Mouse (Mus musculus) left cerebral cortex, adult 11 months (tissue): ENCODE results near the gene Tsc22d4.
A peak's percentile ranks its signal among the peaks of the same experiment; 100 is the strongest.
"Not testable (repeated sequence)": the region's sequence is repeated elsewhere in the genome, so short reads cannot be mapped to it uniquely, and the experiment has no call there.

Experiments used
- DNase-seq: peaks from one replicate; pipeline ENCODE4 v3.0.0; 2022; ENCODE audit warnings: low spot score

The Tsc22d4 gene

DNA sequence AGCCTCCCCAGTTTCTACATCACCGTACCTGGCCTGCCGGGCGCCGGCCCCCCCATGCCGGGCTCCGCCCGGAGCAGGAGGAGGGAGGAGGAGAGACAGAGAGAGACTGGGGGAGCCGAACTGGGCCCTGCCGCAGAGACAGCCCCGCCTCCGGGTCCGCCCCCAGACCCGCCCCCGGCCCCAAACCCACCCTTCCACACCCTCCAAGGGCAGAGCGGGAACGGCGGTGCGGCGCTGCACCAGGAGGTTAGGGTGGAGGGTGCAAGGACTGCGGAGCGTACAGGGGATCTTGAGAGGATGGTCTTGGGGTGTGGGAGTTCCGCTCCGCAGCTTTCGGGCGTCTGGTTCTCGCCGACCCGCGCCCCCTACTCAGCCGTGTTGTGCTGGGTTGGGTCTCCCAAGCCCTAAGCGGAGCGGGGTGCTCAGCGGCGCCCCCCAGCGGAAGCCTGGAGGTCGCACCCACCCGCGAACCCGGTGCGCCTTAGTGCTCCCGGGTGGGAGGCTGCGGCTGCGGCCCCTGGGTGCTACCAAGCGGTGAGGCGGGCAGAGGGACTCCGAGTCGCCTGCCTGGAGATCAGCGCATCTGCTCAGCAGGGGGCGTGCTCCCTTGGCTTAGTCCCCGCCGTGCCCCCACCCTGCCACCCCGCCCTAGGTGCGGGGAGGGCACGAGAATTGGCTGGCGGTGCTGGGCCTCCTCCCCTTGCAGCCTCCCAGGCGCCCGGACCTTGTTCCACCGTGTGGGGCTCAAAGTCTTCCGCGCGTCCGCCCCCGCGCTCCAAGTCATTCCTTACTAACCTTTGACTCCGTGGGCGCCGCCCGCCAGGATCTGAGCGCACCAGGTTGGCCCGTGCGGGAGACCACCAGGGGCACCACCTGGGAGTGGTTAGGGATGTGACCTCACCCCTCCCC lies 4.3 kb upstream of the Tsc22d4 start, which contains the start of gene Nyap1:
Nyap1 (minus strand) TSS at position 585 of the 909 bp plus-strand sequence.
- DNase-seq, result peak; percentile 62

DNA sequence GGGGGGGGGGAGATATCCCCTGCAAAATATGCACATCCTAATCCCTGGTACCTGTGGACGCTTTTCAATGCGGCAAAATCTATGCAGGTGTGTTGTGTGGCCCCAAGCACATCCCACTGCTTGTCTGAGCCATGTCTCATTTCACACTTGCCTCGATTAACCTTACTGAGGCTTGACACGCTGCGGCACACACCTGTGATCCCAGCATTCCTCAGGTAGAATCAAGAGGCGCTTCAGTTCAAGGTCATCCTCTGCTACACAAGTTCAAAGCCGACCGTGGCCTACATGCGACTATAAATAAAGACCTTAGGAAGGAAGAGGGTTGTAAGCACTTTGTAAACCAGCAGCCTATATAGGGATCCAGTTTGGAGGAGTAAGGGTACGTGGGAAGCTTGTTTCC lies 3.5 kb upstream of the Tsc22d4 start:
- DNase-seq, result no peak

- no peak for DNase-seq
These were observed 2.7 kb upstream of the Tsc22d4 start for GRCm38 (mm10) chr5:137742836-137743235.

GRCm38 (mm10) chr5:137744197-137744596 lies 1.3 kb upstream of the Tsc22d4 start:
- no peak for DNase-seq

DNA sequence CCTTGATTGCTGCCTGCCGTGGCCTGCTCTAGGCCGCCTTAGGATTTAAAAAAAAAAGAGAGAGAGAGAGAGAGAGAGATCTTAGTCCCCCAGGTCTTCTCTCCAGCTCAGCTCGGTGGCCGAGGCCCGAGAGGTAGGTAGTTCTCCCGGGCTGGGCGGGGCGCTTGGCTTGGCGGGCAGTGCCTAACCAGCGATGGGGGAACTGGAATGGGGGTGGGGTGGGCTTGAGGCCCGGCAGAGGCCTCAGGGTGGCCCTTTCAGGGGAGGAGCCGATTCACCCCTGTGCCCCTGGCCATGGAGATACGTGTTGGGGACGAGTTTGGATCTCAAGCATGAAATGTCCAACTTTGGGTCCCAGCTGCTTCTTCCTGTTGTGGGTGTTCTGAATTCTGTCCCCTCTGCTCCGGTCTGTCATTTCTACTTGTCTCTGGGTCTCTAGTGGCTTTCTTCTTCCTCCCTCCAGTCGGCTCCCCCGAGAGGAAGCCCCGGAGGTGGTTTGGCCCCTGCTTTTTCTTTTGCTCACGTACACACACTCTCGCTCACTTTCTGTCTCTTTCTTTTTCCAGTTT lies 836 bp downstream of the Tsc22d4 start:
- DNase-seq, result no peak

DNA sequence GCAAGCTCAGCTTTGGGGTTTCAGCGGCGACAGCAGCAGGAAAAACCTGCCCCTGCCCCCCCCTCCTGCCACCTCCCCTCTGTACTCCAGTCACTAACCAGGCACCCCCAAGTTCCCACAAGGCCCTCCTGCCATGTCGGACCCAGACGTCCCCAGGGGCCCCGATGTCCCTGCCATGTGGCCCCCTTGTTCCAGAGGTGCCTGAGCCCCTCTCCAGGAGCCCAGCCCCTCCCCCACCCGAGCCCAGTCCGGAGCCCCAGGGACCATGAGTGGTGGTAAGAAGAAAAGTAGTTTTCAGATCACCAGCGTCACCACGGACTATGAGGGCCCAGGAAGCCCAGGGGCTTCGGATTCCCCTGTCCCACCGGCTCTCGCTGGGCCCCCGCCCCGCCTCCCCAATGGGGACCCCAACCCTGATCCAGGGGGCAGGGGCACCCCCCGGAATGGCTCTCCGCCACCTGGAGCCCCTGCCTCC lies 1.4 kb downstream of the Tsc22d4 start:
- no peak for DNase-seq

DNA sequence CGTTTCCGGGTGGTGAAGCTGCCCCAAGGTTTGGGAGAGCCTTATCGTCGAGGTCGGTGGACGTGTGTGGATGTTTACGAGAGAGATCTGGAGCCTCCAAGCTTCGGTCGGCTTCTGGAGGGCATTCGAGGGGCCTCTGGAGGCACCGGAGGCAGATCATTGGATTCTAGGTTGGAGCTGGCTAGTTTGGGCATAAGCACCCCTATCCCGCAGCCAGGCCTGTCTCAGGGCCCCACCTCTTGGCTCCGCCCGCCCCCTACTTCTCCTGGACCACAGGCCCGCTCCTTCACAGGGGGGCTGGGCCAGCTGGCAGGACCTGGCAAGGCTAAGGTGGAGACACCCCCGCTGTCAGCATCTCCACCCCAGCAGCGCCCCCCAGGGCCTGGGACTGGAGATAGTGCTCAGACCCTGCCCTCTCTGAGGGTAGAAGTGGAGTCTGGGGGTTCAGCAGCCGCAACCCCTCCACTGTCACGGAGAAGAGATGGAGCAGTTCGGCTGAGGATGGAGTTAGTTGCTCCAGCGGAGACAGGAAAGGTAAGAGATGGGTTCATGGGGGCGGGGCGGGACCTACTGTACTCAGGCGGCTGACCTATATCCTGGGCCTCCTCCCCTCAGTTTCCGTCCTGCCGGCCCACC lies 1.9 kb downstream of the Tsc22d4 start:
- no peak for DNase-seq

GRCm38 (mm10) chr5:137748130-137748770 lies 2.7 kb downstream of the Tsc22d4 start:
- no peak for DNase-seq

- no peak for DNase-seq
These were observed 3.8 kb downstream of the Tsc22d4 start for GRCm38 (mm10) chr5:137749196-137749836.

DNA sequence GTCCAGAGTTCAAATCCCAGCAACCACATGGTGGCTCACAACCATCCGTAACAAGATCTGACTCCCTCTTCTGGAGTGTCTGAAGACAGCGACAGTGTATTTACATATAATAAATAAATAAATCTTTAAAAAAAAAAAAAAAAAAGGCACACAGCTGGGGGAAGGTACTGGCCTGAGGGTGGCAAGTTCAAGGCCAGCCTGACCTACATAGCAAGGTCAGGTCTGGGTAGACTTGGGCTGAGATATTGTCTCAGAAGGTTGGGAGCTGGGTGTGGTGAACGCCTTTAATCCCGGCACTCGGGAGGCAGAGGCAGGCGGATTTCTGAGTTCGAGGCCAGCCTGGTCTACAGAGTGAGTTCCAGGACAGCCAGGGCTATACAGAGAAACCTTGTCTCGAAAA lies 4.7 kb downstream of the Tsc22d4 start:
- not testable (repeated sequence) for DNase-seq

GRCm38 (mm10) chr5:137751221-137751887 lies 5.8 kb downstream of the Tsc22d4 start:
- no peak for DNase-seq

- DNase-seq, result no peak
These were observed 6.5 kb downstream of the Tsc22d4 start for GRCm38 (mm10) chr5:137751988-137752387.

- DNase-seq, result no peak
These were observed 7.7 kb downstream of the Tsc22d4 start for GRCm38 (mm10) chr5:137753111-137753832.

DNA sequence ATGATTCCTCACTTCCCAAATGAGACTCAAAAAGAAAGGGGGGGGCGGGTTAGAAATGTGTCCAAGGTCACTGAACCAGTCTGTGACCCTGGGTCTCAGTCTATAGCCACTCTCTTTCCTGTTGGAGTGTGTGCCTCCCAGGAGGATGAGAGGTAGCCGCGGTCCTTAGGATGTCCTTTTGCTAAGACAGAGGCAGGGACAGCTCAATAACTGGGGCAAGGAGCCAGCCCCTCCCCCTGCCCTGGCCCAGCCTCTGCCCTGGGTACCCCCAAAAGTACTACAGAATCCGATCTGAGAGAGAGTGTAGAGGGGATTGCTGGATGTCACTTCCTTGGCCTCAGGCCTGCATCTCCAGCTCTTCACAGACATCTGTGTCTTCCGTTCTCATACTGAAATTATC lies 9.9 kb downstream of the Tsc22d4 start:
- DNase-seq, result no peak

DNA sequence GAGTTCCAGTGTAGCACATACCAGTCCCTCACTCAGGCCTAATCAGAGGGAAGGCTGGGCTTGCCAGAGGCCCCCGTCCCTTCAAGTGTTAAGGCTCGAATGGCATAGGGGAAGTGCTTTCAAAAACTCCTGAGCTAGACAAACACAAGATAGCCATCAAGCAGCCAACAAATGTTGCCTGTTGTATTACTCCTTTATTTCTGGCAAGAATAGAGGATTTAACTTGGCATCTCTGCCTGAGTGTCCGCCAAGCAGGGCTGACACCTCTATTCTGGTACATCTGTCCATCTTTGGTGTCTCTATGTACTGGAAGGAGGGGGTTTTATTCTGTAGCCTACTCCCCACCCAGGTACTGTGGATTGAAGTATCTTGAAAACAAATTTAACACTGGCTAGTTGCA lies 10.6 kb downstream of the Tsc22d4 start:
- DNase-seq, result no peak

DNA sequence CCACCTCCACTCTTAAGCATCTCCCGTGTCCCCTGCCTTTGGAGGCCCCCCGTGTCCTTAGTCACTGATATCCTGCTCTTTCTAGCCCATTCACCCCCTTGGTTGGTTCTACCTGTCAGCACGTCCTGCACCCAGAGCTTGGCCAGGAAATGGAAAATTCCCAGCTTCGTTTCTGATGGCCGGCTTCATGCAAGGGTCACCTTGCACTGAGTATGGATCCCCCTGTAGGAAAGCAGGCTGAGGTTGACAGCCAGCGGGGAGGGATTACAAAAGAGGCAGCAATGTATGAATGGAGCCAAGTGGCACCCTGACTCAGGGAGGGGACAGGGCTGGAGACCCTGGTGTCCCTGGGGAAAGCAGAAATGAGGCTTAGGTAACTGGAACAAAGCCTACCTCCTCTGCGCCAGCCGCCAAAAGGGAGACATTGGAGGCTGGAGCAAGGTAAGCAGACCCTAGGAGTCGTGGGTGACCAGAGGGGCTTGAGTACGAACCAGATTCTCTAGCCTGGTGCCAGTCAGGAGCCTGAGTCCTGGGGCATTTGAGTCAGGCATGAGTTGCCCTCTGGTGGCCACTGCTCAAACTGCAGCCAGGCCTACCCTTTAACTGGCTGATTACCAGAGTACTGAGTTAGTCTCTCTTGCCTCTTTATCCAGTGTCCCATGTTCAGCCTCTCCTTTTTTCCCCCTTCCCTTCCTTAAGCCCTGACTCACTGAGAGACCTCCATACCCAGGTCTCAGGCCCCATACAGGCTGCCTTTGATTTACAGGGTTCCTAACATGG lies 11.5 kb downstream of the Tsc22d4 start:
- peak; percentile 87 for DNase-seq

DNA sequence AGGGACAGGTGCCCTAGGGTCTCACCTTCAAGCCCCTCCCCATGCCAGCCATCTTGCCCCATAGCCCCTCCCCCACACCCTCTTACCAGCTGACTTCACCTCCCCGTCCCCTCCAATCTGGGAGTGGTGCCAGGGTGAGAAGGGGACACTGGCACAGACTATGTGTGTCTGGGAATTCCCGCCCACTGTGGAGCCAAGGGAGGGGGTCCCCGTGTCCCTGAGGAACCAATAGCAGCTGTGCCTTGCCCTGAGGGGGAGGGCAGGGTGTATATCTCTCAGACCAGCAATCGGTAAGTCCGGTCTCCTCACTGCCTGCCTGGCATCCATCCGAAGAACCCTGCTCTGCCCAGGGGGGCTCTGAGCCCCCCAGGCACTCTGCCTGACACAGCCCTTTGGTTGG lies 12.4 kb downstream of the Tsc22d4 start:
- peak; percentile 85 for DNase-seq

DNA sequence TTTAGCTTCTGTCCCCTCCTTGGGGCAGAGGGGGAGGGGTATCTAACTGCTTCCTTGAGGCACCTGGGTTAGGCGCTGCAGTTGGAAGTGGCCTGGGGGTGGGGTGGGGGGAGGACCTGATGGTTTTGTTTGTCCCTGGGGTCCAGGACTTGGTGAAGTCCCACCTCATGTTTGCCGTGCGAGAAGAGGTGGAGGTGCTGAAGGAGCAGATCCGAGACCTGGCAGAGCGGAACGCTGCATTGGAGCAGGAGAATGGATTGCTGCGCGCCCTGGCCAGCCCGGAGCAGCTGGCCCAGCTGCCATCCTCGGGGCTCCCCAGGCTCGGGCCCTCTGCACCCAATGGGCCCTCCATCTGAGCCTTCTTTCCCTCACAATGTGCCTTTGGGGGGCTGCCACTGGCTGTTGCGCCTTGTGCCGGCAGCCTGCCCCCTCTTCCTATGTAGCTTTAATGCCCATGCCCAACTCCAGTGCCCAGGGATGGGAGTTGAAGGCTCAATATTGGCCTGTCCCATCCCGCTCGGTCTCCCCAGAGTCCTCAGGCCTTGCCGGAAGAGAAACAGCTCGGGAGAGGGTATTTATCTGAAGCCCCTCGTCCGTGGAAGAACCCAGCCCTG lies 13.5 kb downstream of the Tsc22d4 start:
- DNase-seq, result no peak

DNA sequence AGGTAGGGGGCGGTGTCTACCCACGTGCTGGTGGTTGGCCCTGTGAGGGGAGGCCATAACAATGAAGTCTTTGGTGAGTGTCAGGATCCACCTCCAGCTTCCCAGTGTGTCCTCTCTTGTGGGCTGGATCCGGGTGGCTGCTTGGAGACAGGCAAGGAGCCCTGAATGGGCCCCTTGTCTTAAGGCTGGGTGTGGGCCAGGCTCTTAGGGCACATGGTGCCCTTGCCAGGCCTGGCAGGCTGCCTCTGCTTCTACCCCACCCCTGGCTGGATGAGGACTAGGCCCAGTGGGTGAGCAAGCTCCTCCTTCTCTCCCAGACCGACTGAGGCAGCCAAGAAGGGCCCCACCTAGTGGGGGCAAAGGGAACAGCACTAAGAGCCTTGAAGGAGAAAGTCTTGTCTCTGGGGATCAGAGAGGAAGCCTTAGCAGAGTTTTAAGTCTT lies 14.5 kb downstream of the Tsc22d4 start:
- DNase-seq, result peak; percentile 89
